Mouse (Mus musculus): ENCODE data around the gene Nfya.

The Nfya gene

DNA sequence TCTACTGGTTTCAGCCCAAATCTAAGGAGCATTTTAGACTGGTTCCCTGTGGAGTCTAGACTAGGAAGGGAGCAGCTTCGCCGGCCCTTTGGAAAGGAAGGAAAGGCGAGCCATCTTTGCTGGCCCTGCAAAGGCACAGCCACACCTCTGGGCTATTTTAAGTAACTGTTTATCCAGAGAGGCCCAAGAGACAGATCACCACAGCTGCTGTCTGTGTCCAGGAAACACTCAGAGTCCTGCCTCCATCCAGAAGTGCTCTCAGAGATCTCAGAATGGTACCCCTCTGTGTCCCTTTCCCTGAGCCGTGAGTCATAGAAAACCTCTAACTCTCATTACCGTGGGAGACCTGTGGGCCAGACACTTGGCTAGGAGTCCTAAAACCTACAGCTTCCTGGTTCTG, 20.7 kb upstream of the Nfya start:
- no peak for DNase-seq

DNA sequence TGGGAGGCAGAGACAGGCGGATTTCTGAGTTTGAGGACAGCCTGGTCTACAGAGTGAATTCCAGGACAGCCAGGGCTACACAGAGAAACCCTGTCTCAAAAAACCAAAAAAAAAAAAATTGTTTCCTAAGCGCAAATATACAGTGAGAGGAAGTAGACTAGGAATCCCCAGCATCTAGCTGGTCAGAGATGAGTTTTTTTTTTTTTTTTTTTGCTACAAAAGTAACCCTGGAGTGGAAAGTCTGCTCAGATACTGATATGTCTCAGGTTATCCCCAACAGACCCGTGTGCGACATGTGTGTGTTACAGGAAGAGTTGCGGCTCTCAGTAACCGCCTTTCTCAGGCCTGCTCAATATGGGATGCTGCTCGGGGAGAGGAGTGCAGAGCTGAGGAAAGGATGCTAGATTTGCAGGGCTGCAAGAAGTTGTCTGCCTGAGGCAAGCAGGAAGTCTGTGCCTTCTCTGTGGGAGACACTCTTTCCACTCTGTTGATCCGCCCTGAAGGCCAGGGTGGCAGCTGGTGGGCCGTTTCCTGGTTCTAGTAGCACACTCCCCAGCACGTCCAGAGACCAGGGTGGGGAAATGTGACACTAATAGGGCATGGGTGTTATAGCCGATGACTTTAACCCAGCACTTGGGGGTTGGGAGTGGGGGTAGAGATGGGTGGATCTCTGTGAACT, 18.3 kb upstream of the Nfya start:
- DNase-seq, result no peak

DNA sequence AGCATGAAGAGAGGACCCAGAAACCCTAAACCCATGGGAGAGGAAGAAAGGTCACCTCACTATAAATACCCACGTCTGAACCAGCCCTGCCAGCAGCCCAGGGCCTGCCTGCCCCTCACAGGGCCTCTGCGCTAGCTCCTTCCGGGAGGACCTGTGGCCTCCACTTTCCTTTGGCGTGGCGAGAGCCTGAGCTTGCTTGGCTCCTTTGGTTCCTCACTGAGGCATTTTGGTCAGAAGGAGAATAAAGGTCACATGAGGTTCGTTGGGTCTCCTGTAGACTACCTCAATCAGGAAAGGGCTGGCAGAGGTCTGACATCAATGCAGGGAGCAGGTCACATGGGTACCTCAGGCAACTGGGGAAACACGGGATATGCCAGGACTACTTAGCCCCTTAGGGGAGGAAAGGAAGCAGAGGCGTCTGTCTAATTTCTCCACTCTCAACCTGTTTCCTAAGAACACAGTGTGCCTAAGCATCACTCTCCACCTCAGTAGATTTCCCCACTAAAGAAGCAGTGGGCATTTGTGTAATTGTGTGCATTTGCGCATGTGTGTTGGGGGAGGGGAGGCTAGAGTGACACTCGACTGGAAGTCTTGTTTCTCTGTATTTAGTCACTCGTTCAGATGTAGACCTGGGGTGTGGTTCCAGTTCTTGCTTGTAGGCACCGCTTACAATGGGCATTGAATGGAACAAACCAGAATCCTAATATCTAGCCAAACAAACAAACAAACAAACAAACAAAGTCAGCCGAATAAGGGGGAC, 17.5 kb upstream of the Nfya start:
- no peak for DNase-seq

DNA sequence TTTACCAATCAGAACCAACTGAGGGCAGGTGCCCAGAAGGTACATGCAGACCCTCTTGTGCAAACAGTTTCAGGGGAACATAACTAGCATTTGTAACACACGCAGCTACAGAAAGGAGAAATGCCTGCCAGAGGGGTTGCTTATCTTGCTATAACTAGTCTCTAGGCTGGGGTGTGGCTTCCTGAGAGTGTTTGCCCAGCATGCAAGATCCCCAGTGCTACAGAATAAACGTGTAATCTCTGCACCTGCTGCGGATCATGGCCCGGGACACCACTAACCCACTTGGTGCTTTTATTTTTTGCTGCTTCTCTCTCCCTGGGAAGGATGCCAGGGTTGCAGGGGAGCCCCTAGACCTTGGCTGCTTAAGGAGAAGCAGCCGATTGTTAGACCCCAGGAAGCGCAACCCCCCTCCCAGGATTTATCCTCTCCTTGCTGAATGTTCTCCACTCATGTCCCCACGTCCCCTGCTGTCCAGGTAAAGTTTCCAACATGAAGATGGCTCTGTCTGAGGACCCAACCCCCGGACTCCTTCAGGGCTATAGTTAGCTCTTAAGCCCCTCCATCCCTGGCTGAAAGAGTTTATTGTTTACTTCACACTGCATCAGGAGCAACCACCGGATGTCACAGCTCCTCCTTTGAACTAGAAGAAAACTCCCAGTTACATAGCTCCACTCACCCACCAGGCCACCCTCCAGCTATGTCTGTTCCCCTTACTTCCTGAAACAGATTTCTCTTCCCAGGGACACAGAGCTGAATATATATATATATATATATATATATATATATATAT, 16.3 kb upstream of the Nfya start:
- DNase-seq, result no peak

DNA sequence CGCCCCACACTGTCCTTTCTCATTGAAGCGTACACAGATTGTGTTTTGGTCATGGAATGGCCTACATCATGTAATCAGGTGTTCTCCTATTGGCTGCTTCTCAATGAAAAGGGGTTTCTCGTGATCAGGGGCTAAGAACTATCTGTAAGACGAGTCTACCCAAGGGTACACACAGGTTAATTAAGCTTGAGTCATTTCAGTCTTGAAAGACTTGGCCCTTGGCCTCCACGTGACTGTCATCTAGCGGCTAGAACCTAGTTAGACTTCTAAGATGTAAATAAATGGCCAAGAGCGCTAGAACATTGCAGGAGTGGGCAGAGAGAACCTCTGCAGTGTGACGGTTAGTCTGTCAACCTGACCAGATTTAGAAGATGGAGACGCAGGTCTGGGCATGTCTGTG, 14.5 kb upstream of the Nfya start:
- peak; percentile 28 for DNase-seq

DNA sequence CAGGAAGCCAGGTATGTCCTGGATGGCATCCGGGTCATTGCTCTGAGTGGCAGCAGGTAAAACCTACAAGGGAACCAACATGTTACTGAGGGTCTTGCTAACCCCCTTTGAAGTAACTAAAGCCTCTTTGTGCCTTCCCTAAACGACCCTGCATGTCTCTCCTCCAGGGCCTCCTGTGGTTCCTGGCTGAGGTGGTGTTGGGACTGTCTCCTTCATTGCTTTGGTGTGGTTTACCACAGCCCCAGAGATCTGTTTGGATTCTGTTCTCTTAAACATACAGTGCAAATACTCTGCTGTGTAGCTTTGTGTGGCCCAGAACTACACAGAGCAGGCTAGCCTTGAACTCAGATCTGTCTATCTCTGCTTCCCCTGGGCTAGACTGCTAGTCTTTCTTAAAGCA, 9.9 kb upstream of the Nfya start:
- DNase-seq, result no peak

DNA sequence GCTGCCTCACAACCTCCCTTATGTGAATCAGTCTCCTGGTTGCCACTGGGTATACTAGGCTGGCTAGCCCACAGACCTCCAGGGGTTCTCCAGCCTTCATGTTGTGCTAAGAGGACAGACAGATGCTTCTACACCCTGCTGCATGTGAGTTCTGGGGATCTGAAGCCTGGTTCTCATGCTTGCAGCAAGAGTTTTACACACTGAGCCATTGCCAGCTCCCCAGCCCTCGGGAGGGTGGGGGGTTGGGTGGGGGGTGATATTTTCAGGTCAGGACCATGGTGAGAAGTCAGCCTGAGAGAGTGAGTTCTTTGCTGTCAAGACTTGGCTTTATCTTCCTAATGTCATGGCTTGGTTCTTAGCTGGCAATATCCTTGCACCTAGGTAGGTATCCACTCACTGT, 9.1 kb upstream of the Nfya start:
- DNase-seq, result no peak

DNA sequence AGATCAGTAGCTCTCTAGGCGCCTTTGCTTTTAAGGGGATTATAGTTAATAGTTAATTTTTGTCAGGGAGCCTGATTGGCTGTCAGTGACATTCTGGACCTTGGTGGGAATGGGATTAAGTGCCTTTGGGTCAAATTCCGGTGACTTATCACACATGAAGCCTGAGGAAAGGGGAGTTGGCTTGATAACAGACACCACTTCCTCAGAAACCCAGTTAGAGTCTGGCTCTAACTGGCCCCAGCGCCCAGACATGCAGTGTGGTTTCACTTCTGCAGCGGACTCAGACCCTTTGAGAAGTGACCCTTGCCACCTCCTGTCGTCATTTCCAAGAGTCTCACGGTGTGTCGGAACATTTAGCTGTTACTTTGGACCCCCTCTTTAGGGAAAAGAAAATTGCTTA, 8.5 kb upstream of the Nfya start:
- peak; percentile 52 for DNase-seq

DNA sequence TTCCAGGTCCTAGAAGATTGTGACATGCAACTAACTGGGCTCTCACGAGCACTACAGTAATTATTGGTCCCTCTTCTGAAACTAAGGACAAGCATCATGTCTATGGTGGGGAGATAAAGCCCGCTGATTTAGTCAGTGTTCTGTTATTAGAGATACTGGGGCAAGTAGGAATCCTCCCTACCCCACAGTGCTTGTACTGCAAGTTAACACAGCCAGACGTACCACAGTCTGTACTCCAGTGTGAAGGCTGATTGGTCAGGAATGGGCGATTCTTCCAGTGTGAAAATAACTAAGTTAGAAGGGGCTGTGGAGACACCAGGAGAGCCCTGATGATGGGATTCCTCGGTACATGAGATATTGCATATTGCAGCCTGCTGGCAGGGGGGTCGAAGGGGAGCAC, 7.8 kb upstream of the Nfya start:
- DNase-seq, result no peak

DNA sequence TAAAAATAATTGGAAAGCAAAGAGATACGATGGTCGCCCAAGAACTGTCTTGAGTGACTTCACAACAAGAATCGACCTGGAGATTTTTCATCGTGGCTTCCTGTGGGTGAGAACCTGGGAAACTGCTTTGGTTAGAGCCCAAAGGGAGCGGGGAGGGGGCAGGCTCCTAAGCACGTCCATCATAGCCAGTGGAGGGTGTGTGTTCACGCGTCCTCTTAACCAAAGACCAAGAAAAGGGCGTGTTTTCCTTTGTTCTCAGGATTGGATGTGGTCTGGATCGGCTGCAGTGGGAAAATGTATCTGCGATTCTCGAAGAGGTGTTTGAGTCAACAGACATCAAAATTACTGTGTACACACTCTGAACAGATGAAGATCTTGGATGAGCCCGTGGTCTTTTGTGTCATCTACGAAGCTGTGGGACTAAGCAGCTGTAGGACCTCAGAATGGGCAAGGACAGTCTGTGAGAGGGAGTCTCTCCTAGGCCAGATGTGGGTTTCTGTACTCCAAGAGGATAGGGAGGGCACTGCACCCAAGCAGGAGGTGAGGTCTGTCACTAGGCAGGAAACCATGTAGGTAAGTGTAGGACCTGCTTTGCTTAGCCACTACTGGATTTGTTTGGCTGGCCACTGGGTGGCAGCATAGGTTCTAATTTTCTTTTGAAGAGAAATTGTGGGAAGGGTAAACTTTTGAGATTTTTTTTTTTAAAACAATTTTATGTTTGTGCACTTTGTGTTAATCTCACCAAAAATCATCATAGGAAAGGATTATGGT, 6.9 kb upstream of the Nfya start:
- DNase-seq, result peak; percentile 64

DNA sequence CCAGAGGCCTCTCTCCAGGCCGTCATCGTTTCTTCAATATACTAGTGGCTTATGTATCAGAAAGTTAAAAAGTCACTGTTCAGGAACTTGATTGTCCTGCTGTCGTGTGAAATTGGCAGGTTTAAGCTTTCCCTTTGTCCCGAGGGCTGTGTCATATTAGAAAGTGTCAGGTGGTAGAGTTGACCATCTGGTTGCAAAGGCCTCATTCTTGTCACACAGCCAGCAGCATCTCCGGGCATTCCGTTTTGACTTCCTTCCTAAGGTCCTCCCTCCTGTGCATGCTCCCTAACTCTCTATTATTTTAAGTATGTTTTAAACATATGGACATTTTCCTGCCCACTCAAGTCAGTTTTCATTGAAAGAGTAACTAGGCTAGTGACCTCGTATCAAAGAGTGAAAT, 6.3 kb upstream of the Nfya start:
- DNase-seq, result peak; percentile 19

DNA sequence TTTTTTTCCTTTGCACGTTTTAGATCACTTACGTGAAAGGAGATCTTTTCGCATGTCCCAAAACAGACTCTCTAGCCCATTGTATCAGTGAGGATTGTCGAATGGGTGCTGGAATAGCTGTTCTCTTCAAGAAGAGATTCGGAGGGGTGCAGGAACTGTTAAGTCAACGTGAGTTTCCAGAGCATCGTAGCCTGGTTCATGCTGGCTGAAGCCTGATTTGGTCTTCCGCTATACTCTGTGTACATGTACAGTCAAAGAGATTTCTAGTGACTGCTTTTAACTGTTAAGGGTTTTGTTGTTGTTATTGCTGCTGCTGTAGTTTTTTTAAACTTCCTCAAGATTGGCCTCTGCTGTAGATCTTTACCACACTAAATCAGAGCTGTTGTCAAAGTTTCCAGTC, 1.5 kb upstream of the Nfya start:
- DNase-seq, result no peak

DNA sequence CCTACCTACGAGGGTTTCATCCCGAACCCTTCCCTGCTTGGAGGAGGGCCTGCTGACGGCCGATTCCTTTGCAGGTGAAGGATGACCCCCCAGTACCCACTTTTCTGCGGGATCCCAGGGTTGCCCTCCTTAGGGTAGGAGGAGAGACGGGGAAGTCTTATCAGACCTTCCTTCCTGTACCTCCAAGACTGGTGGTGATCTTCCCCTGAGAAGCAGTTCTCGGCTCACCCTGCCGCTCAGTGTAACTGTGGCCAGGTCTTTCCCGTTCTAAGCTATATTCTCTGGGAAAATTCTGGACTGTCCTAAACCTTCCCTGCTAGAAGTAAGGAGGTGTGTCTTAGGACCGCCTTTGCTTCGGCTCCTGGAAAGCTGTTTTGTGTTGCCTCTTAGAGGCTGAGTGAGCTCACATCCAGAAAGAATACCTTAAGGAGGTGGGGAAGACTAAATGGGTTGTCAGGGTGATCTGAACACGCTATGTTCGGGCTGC, 636 bp upstream of the Nfya start:
- no peak for DNase-seq

DNA sequence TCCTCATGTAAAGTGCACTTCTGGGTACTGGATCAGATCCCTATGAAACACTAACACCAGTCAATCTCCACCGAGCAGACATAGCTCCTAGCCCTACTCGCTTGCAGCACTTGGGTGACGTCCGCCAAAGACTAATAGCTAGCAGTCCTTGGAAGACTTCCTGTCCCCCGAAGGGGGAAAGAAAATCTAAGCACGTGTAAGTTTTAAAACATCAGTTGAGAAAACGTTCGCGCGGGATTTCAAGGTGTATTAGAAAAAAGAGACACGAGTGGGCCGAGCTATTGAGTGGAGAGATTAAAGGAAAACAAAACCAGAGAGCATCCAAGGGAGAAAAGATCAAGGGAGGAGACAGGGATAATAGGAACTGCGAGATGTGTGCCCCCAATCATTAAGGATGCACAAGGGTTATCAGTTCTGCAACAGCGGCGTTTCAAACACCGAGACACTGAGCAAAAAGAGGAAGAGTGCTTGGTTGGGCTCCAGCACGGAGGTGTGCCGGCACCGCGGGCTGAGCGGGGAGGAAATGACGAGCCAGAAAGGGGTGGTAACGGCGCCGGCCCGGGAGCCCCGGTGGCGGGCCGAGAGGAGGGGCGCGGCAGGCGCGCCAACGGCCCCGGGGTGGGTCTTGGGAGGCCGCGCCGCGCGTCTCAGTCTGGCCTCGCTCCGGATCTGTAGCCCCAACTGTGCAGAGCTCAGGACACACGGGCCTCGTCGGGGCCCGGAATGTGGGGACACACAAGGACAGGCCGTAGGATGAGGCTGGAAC, 997 bp downstream of the Nfya start:
- DNase-seq, result peak; percentile 75

DNA sequence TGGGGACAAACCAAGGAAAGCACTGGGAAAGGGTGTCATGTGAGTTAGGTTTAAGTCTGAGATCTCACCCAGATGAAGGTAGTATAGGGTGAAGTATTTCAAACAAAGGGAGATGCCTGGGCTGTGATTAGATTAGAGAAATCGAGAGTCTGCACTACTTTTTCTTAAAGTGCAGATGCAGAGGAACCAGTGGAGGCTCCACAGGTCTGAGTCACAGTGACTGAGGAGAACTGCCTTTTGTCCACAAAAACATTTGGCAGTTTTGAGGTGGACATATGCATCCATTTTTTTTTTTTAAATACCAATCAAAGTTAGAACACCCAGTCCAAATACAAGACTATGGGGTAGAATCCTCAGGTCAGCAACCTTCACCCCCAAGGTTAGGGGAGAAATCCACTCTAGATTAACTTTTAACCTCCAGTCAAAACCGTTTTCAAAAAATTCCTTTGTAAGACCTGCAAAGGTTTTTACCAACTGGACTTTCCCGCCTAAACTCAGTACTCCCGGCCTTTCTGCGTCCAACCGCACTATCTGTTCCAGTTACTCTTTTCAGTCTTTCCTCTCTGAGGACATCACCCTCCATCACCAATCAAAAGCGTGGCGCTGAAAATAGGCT, 1.7 kb downstream of the Nfya start:
- DNase-seq, result peak; percentile 42

DNA sequence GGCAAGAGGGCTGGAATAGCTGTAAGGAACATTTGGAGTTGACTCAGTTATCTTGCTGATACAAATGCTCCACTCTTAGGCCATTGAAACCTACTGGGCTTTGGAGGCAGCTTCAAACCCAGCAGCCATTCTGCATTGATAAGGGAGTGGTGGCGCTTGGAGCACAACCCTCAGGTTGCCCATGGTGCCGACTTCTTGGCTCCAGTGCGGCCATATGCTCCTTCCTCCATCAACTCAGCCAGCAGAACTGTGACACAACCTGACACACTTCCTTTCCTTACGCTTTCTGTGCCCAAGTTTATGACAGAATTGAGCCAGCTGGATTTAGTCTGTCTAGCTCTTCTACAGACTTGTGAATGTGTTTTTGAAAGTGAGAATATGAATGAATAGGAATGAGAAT, 2.6 kb downstream of the Nfya start:
- DNase-seq, result no peak

DNA sequence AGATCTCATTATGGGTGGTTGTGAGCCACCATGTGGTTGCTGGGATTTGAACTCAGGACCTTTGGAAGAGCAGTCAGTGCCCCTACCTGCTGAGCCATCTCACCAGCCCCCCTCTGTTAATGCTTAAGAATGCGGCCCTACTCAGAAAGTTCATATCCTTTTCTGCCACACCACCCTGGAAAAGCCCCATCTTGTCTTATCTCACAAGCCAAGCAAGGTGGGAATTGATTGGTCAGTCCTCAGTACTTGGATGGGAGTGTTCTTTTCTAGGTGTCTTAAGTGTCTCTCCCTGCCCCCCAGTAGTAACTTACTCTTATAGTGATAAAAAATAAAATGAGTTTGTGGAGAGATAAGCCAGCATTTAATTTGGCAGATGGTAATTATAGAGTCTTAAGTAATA, 5.0 kb downstream of the Nfya start:
- DNase-seq, result no peak

DNA sequence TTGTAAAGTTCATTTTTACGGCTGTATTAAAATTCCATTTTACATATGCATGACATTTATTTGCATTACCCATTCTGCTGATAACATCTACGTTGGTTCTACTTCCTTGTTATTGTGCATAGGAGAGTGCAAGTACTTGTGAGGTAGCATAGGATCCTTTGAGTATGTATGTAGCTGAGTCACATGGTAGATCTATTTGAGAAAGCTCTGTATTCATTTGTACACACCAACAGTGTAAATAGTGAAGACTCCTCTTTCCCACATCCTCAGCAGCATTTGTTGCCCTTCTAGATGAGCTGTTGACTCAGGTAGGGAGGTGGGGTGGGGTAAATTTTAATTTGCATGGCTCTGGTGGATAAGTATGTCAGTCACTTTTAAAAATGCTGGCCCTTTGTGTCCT, 5.9 kb downstream of the Nfya start:
- DNase-seq, result no peak

DNA sequence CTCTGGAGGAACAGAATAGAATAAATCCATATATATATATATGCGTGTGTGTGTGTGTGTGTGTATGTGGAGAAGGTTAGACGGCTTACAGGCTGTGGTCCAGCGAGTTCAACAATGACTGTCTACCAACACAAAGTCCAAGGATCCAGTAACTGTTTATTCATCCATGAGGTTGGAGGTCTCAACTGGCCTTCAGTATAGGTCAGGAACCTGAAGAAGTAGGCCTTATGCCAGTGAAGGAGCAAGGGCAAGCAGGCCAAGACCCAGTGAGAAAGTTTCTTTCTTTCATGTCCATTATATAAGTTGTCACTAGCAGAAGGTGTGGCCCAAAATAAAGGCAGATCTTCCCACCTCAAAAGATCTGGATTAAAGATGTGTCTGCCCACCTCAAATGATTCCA, 7.0 kb downstream of the Nfya start:
- no peak for DNase-seq

DNA sequence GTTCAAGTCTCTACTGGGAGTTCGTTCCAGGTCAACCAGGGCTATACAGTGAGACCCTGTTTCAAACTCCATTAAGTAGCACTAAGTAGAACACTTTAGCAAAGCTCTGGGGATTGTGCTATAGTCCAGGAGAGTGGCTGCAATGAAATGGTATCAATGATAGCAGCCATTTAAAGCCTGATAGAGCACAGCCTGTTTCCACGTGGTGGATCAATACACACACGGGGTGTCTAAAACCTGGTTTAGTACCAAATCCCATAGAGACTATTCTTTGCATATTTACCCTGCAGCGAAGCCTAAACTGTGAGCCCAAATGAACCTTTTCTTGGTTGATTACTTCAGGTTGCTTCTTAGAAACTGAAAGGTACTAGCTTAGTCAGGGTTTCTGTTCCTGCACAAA, 8.0 kb downstream of the Nfya start:
- DNase-seq, result no peak

DNA sequence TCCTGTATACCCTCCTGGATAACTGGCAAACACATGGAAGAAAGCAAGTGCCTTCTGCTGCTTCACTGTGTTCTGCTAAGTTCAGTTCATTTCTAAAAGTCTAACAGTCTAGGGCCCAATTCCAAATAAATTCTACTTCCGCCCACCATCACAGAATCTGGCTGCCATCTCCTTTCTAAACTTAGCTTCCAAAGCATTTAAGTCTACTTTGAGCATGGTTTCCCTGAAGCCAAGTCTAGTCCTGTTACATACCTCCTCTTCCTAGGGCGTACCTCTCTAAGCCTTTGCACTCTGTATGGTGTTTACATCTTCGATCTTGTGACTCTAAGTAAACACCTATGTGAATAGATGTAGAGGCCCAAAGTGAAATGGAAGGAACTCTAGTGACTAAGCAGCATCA, 17.1 kb downstream of the Nfya start:
- DNase-seq, result no peak

DNA sequence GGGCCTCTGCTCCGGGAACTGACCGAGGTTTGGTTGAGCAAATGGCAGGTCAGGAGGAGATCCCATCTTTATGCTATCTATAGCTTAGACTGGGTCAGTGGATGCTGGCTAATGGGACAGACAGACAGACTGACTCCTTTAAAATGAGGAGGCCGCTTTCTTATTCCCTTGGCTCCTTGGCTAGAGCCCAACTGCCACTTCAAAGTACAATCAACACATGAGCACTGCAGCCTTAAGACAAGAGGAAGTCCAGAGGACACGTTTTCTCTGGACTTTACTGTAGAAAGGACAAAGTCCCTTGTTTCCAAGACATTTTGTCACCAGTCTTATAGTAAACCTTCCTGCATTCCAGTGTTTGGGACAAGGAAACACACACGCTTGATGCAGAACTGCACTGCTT, 18.3 kb downstream of the Nfya start:
- DNase-seq, result no peak
